Mouse (Mus musculus) kidney, postnatal 0 days (tissue): ENCODE results near the gene Olfr693. TPM values are rescaled to one million over a fixed set of nuclear protein-coding genes. Genes with fewer than 3 reads are reported as not detected.
"Not testable (repeated sequence)": the region's sequence is repeated elsewhere in the genome, so short reads cannot be mapped to it uniquely, and the experiment has no call there.

Experiments
- ATAC-seq: fragments of 200-750 bp; cut with Nextera tagmentation; replicated peaks from 2 replicates; pipeline ENCODE4 v1.8.0; 2017; ENCODE audit warnings: low read depth, moderate number of reproducible peaks, moderate TSS enrichment, moderate library complexity; ENCODE audit not compliant: low FRiP score
- DNase-seq: peaks from one replicate; pipeline ENCODE4 v3.0.0-alpha.2; 2016; ENCODE audit warnings: low spot score
- H3K27ac ChIP-seq: fragments of 300-500 bp; sonication (generic); 2 replicates; pipeline ENCODE4 v1.5.1; 2014; ENCODE audit warnings: mild to moderate bottlenecking
- H3K27me3 ChIP-seq: fragments of 300-500 bp; sonication (generic); 2 replicates; pipeline ENCODE4 v1.6.1; 2014; ENCODE audit warnings: low read length, mixed read lengths; ENCODE audit not compliant: insufficient read depth
- H3K36me3 ChIP-seq: fragments of 300-500 bp; sonication (generic); 2 replicates; pipeline ENCODE4 v1.6.1; 2014; ENCODE audit warnings: low read length, mixed read lengths; ENCODE audit not compliant: insufficient read depth
- H3K4me1 ChIP-seq: fragments of 300-500 bp; sonication (generic); replicated peaks from 2 replicates; pipeline ENCODE4 v1.6.1; 2014; ENCODE audit warnings: antibody characterized with exemption, low read length, mixed read lengths; ENCODE audit not compliant: insufficient read depth
- H3K4me2 ChIP-seq: fragments of 300-500 bp; sonication (generic); 2 replicates; pipeline ENCODE4 v1.6.1; 2014; ENCODE audit warnings: mild to moderate bottlenecking, low read length, moderate library complexity, mixed read lengths
- H3K4me3 ChIP-seq: fragments of 300-500 bp; sonication (generic); replicated peaks from 2 replicates; pipeline ENCODE4 v1.5.1; 2014; ENCODE audit warnings: low read depth, low read length
- H3K9ac ChIP-seq: fragments of 300-500 bp; sonication (generic); 2 replicates; pipeline ENCODE4 v1.6.1; 2014; ENCODE audit warnings: low read depth, low read length
- H3K9me3 ChIP-seq: fragments of 300-500 bp; sonication (generic); replicated peaks from 2 replicates; pipeline ENCODE4 v1.6.1; 2016; ENCODE audit warnings: low read length, inconsistent platforms, mixed read lengths
- CTCF ChIP-seq: IDR thresholded peaks from 2 replicates; pipeline ENCODE4 v1.5.1; 2016; ENCODE audit warnings: antibody characterized with exemption, low read depth, mild to moderate bottlenecking, moderate library complexity
- WGBS: fragments of 180-500 bp; shearing (Covaris S2); extraction: QIAGEN DNeasy Blood & Tissue Kit; methylation state at CpG from one replicate; pipeline ENCODE4 v1.1.7; 2014; 5-methylcytosine and 5-hydroxymethylcytosine counted together
- polyA plus RNA-seq: library from polyadenylated mRNA; unstranded; fragments of >200 nt; fragmentation: Nextera tagmentation; extraction: Ambion mirVana; gene quantifications from 2 replicates; pipeline ENCODE4 v1.2.1, GENCODE M21; 2015

Gene Olfr693
- polyA plus RNA-seq: not detected in 2 replicates

DNA sequence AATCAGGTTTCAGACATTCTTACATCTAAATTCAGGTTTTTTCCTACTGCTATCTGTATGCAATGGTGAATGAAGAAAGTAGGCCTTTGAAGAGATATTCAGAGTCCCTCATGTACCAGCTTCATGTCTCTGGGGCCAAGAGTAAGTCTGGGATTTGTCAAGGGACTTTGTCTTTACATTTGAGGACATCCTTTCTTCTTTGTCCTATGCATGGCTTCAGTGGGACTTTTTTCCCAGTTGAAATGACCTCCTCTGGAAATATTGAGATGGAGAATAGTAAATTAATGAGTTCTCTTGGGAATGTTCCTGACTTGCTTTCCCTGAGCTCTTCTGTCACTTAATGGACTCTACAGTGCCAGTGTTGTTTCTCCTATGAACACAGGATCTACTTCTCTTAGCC lies at the start of gene Olfr693:
Gene Olfr693 (minus strand): TSS at position 101 of the 400 bp plus-strand sequence.
- H3K27me3 ChIP-seq: no peaks in the 10 kb centered on the region
- no peak for TF ChIP-seq CTCF
- no peak within 1 kb of the TSS for H3K9ac ChIP-seq
- DNase-seq (no peak), ATAC-seq (no peak)
- H3K36me3 ChIP-seq: no peaks in the 10 kb centered on the region
- H3K4me2 ChIP-seq: no peak within 1 kb of the TSS
- no peak within 1 kb of the TSS for H3K27ac ChIP-seq
- H3K4me1 ChIP-seq: no peaks in the 10 kb centered on the region
- H3K4me3 ChIP-seq: no peak within 1 kb of the TSS
- H3K9me3 ChIP-seq: no peaks in the 10 kb centered on the region

DNA sequence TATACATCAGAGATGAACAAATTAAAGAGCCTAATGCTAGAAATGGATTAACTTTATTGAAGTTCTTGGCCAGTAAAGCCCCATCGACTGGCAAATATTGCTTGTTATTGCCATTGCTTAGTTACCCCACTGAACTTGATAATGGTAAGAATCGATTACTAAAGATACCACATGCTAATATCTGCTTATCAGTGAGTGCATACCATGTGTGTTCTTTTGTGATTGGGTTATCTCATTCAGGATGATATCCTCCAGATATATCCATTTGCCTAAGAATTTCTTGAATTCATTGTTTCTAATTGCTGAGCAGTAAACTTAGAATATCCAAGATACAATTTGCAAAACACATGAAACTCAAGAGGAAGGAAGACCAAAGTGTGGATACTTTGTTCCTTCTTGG lies 45.3 kb upstream of the Olfr693 start:
- not testable (repeated sequence) for H3K4me2 ChIP-seq, H3K9me3 ChIP-seq, H3K4me1 ChIP-seq, H3K9ac ChIP-seq, H3K27ac ChIP-seq, H3K27me3 ChIP-seq, H3K4me3 ChIP-seq, DNase-seq, H3K36me3 ChIP-seq, ATAC-seq
- 87% methylated on average over 2 of the region's 2 CpGs for WGBS

- no peaks in the 10 kb centered on the region for H3K36me3 ChIP-seq
- no peak for DNase-seq
- no peak for ATAC-seq
- no peak within 1 kb of the TSS for H3K9ac ChIP-seq
- no peak for TF ChIP-seq CTCF
- H3K27ac ChIP-seq: no peak within 1 kb of the TSS
- no peak within 1 kb of the TSS for H3K4me3 ChIP-seq
- H3K9me3 ChIP-seq: no peaks in the 10 kb centered on the region
- no peaks in the 10 kb centered on the region for H3K27me3 ChIP-seq
- no peaks in the 10 kb centered on the region for H3K4me1 ChIP-seq
- no peak within 1 kb of the TSS for H3K4me2 ChIP-seq
Observed at GRCm38 (mm10) chr7:106716296-106716695, 35.9 kb upstream of the Olfr693 start, which contains the start of gene Olfr695. TSS of gene Olfr695 (minus strand) at chr7:106716396.

DNA sequence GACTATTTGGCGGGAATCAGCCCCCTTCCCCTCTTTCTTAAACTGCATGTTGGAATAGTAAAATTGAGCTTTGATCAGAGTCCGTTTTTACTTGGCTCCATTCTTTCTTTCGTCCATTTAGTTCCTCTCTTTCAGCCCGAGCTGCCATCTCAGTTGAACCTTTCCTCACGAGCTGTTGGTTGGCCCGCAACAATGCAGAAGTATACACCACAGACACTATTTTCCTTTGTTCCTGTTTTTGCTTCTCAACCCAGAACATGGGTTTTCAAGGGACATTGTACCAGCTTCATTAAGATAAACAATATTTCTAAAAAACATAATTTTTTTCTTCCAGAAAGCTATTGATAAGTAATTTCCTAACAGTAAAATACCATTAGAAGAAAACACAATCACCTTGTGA lies 31.1 kb upstream of the Olfr693 start:
- no peak overlapping the region for H3K4me2 ChIP-seq
- H3K4me3 ChIP-seq: no peak overlapping the region
- no peak overlapping the region for H3K27ac ChIP-seq
- no peak overlapping the region for H3K9ac ChIP-seq
- H3K27me3 ChIP-seq: no peaks in the 10 kb centered on the region
- no peaks in the 10 kb centered on the region for H3K4me1 ChIP-seq
- TF ChIP-seq CTCF: no peak
- DNase-seq: no peak
- H3K36me3 ChIP-seq: no peaks in the 10 kb centered on the region
- whole genome bisulfite sequencing: 85% methylated on average over 6 of the region's 6 CpGs
- no peak for ATAC-seq
- H3K9me3 ChIP-seq: no peaks in the 10 kb centered on the region

GRCm38 (mm10) chr7:106707705-106708104 lies 27.3 kb upstream of the Olfr693 start:
- H3K27me3 ChIP-seq, ATAC-seq, H3K27ac ChIP-seq, H3K36me3 ChIP-seq, DNase-seq, H3K9ac ChIP-seq, H3K4me1 ChIP-seq, H3K9me3 ChIP-seq, H3K4me2 ChIP-seq, H3K4me3 ChIP-seq: not testable (repeated sequence)
- WGBS: 68% methylated on average over 10 of the region's 10 CpGs

DNA sequence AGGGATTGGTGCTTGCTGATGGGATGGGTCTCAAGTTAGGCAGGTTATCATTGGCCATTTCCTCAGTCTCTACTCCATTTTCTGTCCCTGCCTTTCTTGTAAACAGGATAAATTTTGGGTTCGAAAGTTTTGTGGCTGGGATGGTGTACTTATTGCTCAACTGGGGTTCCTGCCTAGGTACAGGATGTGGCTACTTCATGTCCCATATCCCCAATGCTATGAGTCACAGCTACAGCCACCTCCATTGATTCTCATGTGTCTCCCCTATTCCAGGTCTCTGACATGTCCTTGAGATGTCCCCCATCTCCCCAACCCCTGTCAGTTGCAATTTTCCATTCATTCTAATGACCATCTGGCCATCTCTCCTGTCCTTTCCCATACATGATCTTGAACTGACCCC lies 16.5 kb upstream of the Olfr693 start:
- Histone ChIP-seq H3K36me3 (no peaks in the 10 kb centered on the region), H3K27ac (no peak overlapping the region), H3K4me2 (no peak overlapping the region), H3K4me1 (no peaks in the 10 kb centered on the region), H3K9ac (no peak overlapping the region), H3K9me3 (no peaks in the 10 kb centered on the region), H3K4me3 (no peak overlapping the region), H3K27me3 (no peaks in the 10 kb centered on the region)
- TF ChIP-seq CTCF: no peak
- 83% methylated on average over 1 of the region's 1 CpGs for whole genome bisulfite sequencing
- ATAC-seq: no peak
- DNase-seq: no peak

DNA sequence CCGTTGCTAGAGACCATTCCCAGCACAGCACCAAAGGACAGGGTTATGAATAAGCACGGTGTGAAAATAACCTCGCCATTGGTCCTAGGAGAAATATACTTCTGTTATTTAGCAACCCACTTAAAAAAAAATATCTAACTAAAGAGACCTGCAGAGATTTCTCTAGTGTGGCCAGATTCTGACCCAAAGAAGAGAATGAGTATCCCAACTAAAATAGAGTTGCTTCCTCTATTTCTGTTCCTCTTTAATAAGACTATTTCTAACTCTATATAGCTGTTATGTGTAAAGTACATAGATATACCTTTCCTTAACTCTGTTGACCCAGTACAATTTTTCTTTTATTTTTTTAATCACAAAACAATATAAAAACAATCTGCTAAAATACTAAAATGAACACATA lies 12.6 kb upstream of the Olfr693 start:
- Histone ChIP-seq H3K4me2 (no peak overlapping the region), H3K27ac (no peak overlapping the region), H3K9ac (no peak overlapping the region), H3K27me3 (no peaks in the 10 kb centered on the region), H3K36me3 (no peaks in the 10 kb centered on the region), H3K9me3 (no peaks in the 10 kb centered on the region), H3K4me3 (no peak overlapping the region), H3K4me1 (no peaks in the 10 kb centered on the region)
- no peak for ATAC-seq
- TF ChIP-seq CTCF: no peak
- DNase-seq: no peak
- WGBS: 88% methylated on average over 3 of the region's 3 CpGs
